Mouse (Mus musculus) thymus, postnatal 36 days (tissue): ENCODE measurements at regions not wholly inside any gene's neighbourhood (a gene's known extent, or its start where the extent isn't known, plus 50 kb on each side); places are given as distances from the start of the nearest gene placed in this dataset.

Source experiments
- DNase-seq, 2 experiments: peaks; one replicate each; pipeline ENCODE4 v3.0.0; 2022; ENCODE audit warnings: mixed read lengths in 2 of 2

DNA sequence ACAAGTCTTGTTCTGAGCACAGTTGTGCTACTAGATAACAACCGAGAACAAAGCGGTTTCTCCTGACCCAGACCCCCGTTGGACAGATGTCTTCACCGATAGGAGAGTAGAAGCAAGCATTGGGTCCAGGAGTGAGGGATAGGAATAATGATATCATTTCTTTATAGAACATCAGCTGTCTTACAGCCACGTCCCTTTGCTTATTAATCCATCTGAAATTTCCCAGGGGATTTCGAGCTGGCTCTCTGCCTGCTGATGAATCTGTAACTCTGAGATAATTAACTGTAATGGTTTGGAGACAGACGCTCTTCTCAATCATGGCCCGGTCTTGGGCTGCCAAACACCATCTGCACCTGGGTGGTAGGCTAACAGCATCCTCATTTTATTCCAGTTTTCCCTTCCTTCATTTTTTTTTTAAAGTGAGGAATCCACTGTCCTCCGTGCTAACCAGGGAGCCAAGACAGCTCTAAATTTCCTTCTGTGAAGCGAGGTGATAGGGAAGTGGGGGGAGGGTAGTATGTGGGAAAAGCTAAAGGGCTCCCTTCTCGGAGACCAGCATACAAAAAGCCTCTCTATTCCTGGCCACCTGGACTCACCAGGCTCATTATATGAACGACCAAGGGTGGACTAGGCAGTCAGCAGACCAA lies 75.0 kb upstream of the 1700025G04Rik start:
- DNase-seq: no peak

GRCm38 (mm10) chr1:152164212-152164611 lies 74.3 kb upstream of the 1700025G04Rik start:
- no peak for DNase-seq

DNA sequence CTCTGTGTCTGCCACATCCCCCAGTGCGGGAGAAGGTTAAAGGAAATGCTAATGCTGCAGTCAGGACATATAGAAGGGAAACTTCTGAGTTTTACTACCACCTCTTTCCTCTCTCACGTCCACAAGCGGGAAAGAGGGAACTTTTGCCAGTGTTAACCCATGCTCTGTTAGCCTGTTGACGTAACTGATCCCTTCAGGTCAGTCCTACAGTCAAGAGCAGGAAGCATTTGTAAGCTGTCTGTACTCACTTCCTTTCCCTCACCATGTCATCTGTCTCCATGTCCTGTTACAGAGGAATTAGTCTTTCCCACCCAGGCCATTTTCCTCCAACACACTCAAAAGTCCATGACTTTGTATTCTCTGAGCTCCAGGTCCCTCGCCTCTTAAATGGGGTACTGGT lies 62.5 kb upstream of the 1700025G04Rik start:
- no peak for DNase-seq

GRCm38 (mm10) chr1:152148731-152149130 lies 58.8 kb upstream of the 1700025G04Rik start:
- DNase-seq: no peak

- DNase-seq: no peak
Measured at GRCm38 (mm10) chr1:152140175-152140574, 50.2 kb upstream of the 1700025G04Rik start.
